Mouse (Mus musculus) layer of hippocampus, adult 8-10 months (tissue): ENCODE measurements at regions not wholly inside any gene's neighbourhood (a gene's known extent, or its start where the extent isn't known, plus 50 kb on each side); places are given as distances from the start of the nearest gene placed in this dataset.

Source experiments
- DNase-seq, 2 experiments: peaks; one replicate each; pipeline ENCODE4 v3.0.0; 2022; ENCODE audit warnings: low spot score in 2 of 2

- no peak for DNase-seq
Observed at GRCm38 (mm10) chr8:26283957-26284356, 164.6 kb downstream of the Gm45692 start.

GRCm38 (mm10) chr8:26287665-26288064, 168.3 kb downstream of the Gm45692 start:
- DNase-seq = no peak

GRCm38 (mm10) chr8:26288163-26288562, 168.8 kb downstream of the Gm45692 start:
- no peak for DNase-seq

- no peak for DNase-seq
Observed at GRCm38 (mm10) chr8:26298066-26298804, 178.9 kb downstream of the Gm45692 start.

- DNase-seq = no peak
Observed at GRCm38 (mm10) chr8:26300246-26300645, 180.9 kb downstream of the Gm45692 start.

GRCm38 (mm10) chr8:26301961-26302360, 182.6 kb downstream of the Gm45692 start:
- DNase-seq = no peak

- no peak for DNase-seq
Observed at GRCm38 (mm10) chr8:26304566-26304965, 185.2 kb downstream of the Gm45692 start.

- DNase-seq = no peak
Observed at GRCm38 (mm10) chr8:26305061-26305879, 185.9 kb downstream of the Gm45692 start.

GRCm38 (mm10) chr8:26308121-26308641, 188.8 kb downstream of the Gm45692 start:
- DNase-seq = no peak

- no peak for DNase-seq
Observed at GRCm38 (mm10) chr8:26309764-26310163, 190.4 kb downstream of the Gm45692 start.

GRCm38 (mm10) chr8:26323606-26324350, 204.4 kb downstream of the Gm45692 start:
- no peak for DNase-seq

- DNase-seq = no peak
Observed at GRCm38 (mm10) chr8:26324606-26325005, 205.3 kb downstream of the Gm45692 start.

GRCm38 (mm10) chr8:26329813-26330212, 210.5 kb downstream of the Gm45692 start:
- DNase-seq = no peak

GRCm38 (mm10) chr8:26336906-26337650, 217.7 kb downstream of the Gm45692 start:
- no peak for DNase-seq

GRCm38 (mm10) chr8:26345078-26345477, 225.7 kb downstream of the Gm45692 start:
- DNase-seq = peak in 1 of 2 experiments; percentile 10

GRCm38 (mm10) chr8:26349231-26349630, 229.9 kb downstream of the Gm45692 start:
- no peak for DNase-seq

- DNase-seq = no peak
Observed at GRCm38 (mm10) chr8:26349854-26350253, 230.5 kb downstream of the Gm45692 start.

- DNase-seq = no peak
Observed at GRCm38 (mm10) chr8:26350616-26351015, 231.3 kb downstream of the Gm45692 start.

GRCm38 (mm10) chr8:26351643-26352540, 232.6 kb downstream of the Gm45692 start:
- DNase-seq = peak in 1 of 2 experiments; percentile 7

GRCm38 (mm10) chr8:26352541-26353010, 233.2 kb downstream of the Gm45692 start:
- no peak for DNase-seq
